Mouse (Mus musculus) skeletal muscle tissue, adult 2 months (tissue): ENCODE data around the gene 4930426L09Rik.

Source experiments
- DNase-seq: peaks from one replicate; pipeline ENCODE4 v3.0.0-alpha.2; 2012; ENCODE audit warnings: low read depth, low spot score

Gene 4930426L09Rik

GRCm38 (mm10) chr2:19011443-19011842 is 13.3 kb downstream of the 4930426L09Rik start:
- peak; percentile 18 for DNase-seq

DNA sequence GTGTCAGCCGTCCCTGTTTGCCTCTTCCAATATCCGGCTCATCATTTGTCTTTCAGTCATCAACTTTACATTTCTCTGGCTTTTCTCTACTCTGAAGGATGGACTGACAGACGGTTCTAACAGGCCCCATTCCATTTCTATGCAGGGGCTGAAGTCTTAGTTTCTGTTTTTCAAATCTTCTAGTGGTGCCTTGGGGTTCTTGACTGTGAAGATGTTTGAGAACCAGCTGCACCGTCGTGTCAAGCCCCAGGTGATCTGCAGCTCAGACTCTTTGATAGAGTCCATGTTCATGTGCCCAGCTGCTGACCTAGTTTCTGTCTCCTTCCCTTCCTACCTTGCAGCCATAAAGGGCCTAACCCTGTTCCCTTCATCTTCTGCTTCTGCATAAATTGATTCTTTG is 18.2 kb downstream of the 4930426L09Rik start:
- DNase-seq = no peak

DNA sequence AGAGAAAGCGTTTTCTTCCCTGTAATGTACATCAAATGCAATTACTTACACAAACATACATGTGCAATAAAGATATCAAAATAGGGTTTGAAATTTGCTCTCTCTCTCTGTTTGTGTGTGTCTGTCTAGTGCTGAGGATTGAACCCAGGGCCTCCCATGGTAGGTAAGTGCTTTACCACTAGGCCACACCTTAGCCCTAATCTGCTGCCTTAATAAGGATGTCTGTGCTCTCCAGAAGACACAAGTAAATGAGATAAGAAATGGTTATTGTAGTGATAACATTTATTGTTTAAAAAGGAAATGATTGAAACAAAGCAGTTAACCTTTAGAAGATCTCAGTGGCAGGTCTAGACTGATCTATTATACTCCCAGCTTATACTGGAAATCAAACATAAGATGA is 18.7 kb downstream of the 4930426L09Rik start:
- DNase-seq = no peak

GRCm38 (mm10) chr2:19018034-19018433 is 19.9 kb downstream of the 4930426L09Rik start:
- no peak for DNase-seq

DNA sequence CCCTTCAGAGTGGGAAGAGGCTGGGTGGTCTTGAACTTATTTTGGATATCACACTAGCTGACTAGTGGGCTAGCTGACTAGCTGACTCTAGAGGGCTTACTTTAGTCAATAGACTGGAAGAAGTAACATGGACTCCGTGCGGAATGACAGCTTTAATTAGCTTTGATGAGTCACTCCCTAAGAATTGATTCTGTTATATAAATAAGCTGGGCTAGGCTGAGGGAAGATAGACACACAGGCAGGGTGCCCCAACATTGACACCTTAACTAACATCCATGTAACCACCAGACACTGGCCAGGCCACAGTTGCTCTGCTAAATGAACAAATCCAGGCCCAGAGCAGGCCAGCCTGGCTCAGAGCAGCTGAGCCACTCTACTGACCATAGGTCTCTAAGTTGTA is 26.7 kb downstream of the 4930426L09Rik start:
- DNase-seq = no peak

DNA sequence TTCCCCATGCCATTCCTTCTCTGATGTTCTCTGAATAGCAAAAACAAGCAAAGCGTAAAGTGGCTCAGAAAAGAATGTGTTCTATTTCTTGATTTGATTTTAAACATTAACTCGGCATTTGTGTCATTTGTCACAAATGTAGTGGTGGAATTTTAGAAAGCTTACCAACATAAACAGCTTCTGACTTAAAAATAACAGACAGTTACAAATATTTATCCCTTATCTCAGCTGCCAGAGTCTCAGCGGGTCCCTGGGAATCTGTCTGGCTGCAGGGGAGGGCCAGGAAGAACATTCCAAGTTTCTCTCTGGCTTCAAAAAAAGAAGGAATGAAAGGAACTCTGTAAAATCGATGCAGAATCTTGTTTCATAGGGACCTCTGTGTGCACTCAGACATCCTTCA is 39.3 kb downstream of the 4930426L09Rik start:
- DNase-seq = no peak

GRCm38 (mm10) chr2:19037907-19038570 is 39.9 kb downstream of the 4930426L09Rik start:
- no peak for DNase-seq

GRCm38 (mm10) chr2:19048225-19048624 is 50.1 kb downstream of the 4930426L09Rik start:
- DNase-seq = no peak

DNA sequence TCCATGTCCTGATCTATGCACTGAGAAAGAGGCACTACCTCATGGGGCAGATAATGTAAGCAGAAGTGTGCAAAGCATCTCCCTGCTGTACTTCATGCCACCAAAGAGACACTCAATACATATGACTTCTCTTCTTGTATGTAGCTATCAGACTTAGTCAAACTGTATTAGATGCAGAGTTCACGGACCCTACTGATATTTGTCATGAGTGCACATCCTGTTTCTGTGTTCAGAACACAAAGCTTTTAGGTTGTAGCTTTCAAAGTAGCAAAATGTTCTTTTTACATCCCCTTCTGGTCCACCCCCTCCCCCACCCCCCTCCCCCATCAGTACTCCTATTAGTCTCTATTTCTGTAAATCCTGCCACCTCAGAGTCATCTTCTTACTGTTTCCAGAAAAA is 51.2 kb downstream of the 4930426L09Rik start:
- DNase-seq = no peak
